Mouse (Mus musculus) heart, embryonic 13.5 days (tissue): ENCODE measurements around the gene Abcc3. TPM values are rescaled to one million over a fixed set of nuclear protein-coding genes. Genes with fewer than 3 reads are reported as not detected.

Source experiments
- ATAC-seq: fragments of 200-750 bp; cut with Nextera tagmentation; 2 replicates; pipeline ENCODE4 v1.8.0; 2017; ENCODE audit warnings: moderate TSS enrichment; ENCODE audit not compliant: insufficient number of reproducible peaks, low FRiP score, low TSS enrichment; ENCODE audit errors: extremely low read depth
- H3K27ac ChIP-seq: fragments of 300-500 bp; sonication (generic); replicated peaks from 2 replicates; pipeline ENCODE4 v1.5.1; 2015; ENCODE audit warnings: moderate library complexity, mild to moderate bottlenecking, inconsistent platforms
- H3K27me3 ChIP-seq: fragments of 300-500 bp; sonication (generic); replicated peaks from 2 replicates; pipeline ENCODE4 v1.6.1; 2015; ENCODE audit warnings: mild to moderate bottlenecking, inconsistent platforms
- H3K36me3 ChIP-seq: fragments of 300-500 bp; sonication (generic); 2 replicates; pipeline ENCODE4 v1.6.1; 2015; ENCODE audit warnings: mild to moderate bottlenecking, inconsistent platforms
- H3K4me1 ChIP-seq: fragments of 300-500 bp; sonication (generic); 2 replicates; pipeline ENCODE4 v1.6.1; 2015; ENCODE audit warnings: inconsistent platforms
- H3K4me2 ChIP-seq: fragments of 300-500 bp; sonication (generic); 2 replicates; pipeline ENCODE4 v1.6.1; 2015; ENCODE audit warnings: inconsistent platforms, mild to moderate bottlenecking, moderate library complexity
- H3K4me3 ChIP-seq: fragments of 300-500 bp; sonication (generic); 2 replicates; pipeline ENCODE4 v1.5.1; 2015; ENCODE audit warnings: moderate library complexity, mild to moderate bottlenecking, inconsistent platforms
- H3K9ac ChIP-seq: fragments of 300-500 bp; sonication (generic); 2 replicates; pipeline ENCODE4 v1.6.1; 2015; ENCODE audit warnings: inconsistent platforms, mild to moderate bottlenecking, moderate library complexity
- H3K9me3 ChIP-seq: fragments of 300-500 bp; sonication (generic); 2 replicates; pipeline ENCODE4 v1.6.1; 2016; ENCODE audit warnings: inconsistent platforms
- WGBS: fragments of 180-500 bp; shearing (Covaris S2); methylation state at CpG from one replicate; pipeline ENCODE4 v1.1.7; 2015; ENCODE audit warnings: mixed read lengths; 5-methylcytosine and 5-hydroxymethylcytosine counted together
- polyA plus RNA-seq: library from polyadenylated mRNA; unstranded; fragments of >200 nt; fragmentation: Nextera tagmentation; extraction: Ambion mirVana; gene quantifications from 2 replicates; pipeline ENCODE4 v1.2.1, GENCODE M21; 2015

The Abcc3 gene
- polyA plus RNA-seq, 1 experiment from 2014 or later = 1.6 TPM

GRCm38 (mm10) chr11:94379736-94380135, 13.1 kb downstream of the Abcc3 start:
- no peak overlapping the region for H3K4me3 ChIP-seq
- no peak overlapping the region for H3K4me2 ChIP-seq
- no peaks in the 10 kb centered on the region for H3K36me3 ChIP-seq
- no peak overlapping the region for H3K9ac ChIP-seq
- ATAC-seq = no peak
- no peaks in the 10 kb centered on the region for H3K4me1 ChIP-seq
- WGBS = 65% methylated on average over 8 of the region's 8 CpGs
- H3K9me3 ChIP-seq = no peaks in the 10 kb centered on the region
- H3K27ac ChIP-seq = no peak overlapping the region
- peaks cover 21% of the 10 kb centered on the region for H3K27me3 ChIP-seq

- Histone ChIP-seq H3K4me2 (no peak overlapping the region), H3K36me3 (no peaks in the 10 kb centered on the region), H3K9me3 (no peaks in the 10 kb centered on the region), H3K9ac (no peak overlapping the region), H3K27me3 (peaks cover 23% of the 10 kb centered on the region), H3K4me1 (no peaks in the 10 kb centered on the region), H3K27ac (no peak overlapping the region), H3K4me3 (no peak overlapping the region)
- no peak for ATAC-seq
- 52% methylated on average over 2 of the region's 2 CpGs for WGBS
Measured at GRCm38 (mm10) chr11:94379061-94379460, 13.7 kb downstream of the Abcc3 start.

DNA sequence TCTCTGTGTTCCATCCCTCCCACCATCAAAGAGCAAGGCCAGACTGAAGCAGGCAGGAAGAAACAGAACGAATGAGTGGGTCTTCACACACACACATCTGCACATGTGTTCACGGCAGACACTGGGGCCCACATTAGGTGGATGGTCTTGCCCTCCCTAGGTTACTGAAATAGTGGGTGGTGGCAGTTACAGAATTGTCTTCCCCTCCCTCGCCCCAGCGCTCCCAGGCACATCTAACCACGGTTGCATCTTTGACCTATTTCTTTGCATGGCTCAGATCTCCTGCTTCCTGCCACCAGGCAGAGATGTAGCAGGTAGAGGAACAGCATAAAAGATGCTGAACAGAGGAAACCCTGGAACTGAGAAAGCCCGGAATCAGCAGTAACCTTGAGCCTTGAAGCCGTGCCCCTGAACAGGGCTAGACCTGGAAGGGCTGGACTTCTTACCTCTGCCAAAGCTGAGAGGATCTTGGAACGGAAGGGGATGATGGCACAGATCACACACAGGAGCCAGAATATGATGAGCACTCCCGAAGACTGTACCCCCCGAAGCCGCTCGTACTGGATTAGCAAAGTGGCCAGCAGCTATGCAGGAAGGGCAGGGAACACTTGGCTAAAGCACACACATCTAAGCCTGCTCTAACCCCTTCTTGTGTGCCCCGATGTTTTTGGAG, 18.4 kb downstream of the Abcc3 start:
- no peaks in the 10 kb centered on the region for H3K36me3 ChIP-seq
- ATAC-seq = no peak
- no peak overlapping the region for H3K27ac ChIP-seq
- whole genome bisulfite sequencing = 80% methylated on average over 13 of the region's 13 CpGs
- H3K4me2 ChIP-seq = no peak overlapping the region
- peaks cover 7% of the 10 kb centered on the region for H3K4me1 ChIP-seq
- peaks cover 44% of the 10 kb centered on the region for H3K27me3 ChIP-seq
- no peak overlapping the region for H3K4me3 ChIP-seq
- no peaks in the 10 kb centered on the region for H3K9me3 ChIP-seq
- H3K9ac ChIP-seq = no peak overlapping the region

GRCm38 (mm10) chr11:94370809-94371208, 22.0 kb downstream of the Abcc3 start:
- H3K9me3 ChIP-seq = peaks cover 4% of the 10 kb centered on the region; the same call in 1 of the 2 replicates
- no peaks in the 10 kb centered on the region for H3K36me3 ChIP-seq
- no peak overlapping the region for H3K4me2 ChIP-seq
- no peak overlapping the region for H3K9ac ChIP-seq
- ATAC-seq = no peak
- H3K4me3 ChIP-seq = no peak overlapping the region
- 19% methylated on average over 5 of the region's 5 CpGs for WGBS
- peaks cover 44% of the 10 kb centered on the region for H3K27me3 ChIP-seq
- no peak overlapping the region for H3K27ac ChIP-seq
- H3K4me1 ChIP-seq = peaks cover 7% of the 10 kb centered on the region

DNA sequence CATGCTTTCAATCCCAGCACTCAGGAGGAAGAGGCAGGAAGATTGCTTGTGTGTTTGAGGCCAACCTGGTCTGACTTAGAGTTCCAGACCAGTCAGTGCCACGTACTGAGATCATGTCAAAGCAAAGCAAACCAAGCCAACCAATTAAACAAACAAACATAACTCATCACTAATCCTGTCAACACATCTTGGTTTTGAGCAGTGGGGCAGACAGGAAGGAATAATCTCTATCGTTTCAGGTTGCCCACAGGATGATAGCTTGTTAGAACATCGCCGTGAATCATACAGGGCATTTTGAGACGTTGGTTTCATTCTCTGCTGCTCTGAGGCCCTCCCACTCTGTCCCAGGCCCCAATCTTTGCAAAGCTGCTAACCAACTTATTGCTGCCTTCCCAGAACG, 22.8 kb downstream of the Abcc3 start:
- Histone ChIP-seq H3K27ac (no peak overlapping the region), H3K36me3 (no peaks in the 10 kb centered on the region), H3K27me3 (peaks cover 43% of the 10 kb centered on the region), H3K4me3 (no peak overlapping the region), H3K9me3 (peaks cover 4% of the 10 kb centered on the region; the same call in 1 of the 2 replicates), H3K9ac (no peak overlapping the region), H3K4me1 (peaks cover 7% of the 10 kb centered on the region), H3K4me2 (no peak overlapping the region)
- ATAC-seq = no peak
- WGBS = 64% methylated on average over 6 of the region's 6 CpGs

GRCm38 (mm10) chr11:94365340-94365739, 27.5 kb downstream of the Abcc3 start:
- ATAC-seq = no peak
- WGBS = 59% methylated on average over 3 of the region's 3 CpGs

DNA sequence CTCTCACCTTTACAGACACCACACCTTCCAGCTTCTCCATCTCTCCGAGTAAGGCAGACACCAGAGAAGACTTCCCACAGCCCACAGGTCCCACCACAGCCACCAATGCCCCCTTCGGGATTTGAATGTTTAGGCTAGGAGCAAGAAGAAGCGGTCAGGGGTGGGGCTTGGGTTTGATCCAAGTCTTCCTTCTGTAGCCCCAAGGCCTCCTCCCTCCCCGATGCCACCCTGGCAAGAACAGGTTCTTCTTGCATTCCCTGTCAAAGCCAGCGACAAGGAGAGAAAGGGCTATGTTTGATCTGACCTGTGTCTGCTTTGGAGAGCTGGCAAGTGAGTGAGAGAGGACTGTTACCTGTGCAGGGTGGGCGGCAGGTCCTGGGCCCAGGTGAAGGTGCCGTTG, 29.1 kb downstream of the Abcc3 start:
- Histone ChIP-seq H3K4me2 (no peak overlapping the region), H3K36me3 (no peaks in the 10 kb centered on the region), H3K9ac (no peak overlapping the region), H3K27ac (no peak overlapping the region), H3K27me3 (peaks cover 8% of the 10 kb centered on the region; the same call in 1 of the 2 replicates), H3K4me1 (0 out of 2 replicates have a peak, but pooled peaks cover 4% of the 10 kb centered on the region), H3K9me3 (peaks cover 4% of the 10 kb centered on the region; the same call in 1 of the 2 replicates), H3K4me3 (no peak overlapping the region)
- ATAC-seq = no peak
- 77% methylated on average over 7 of the region's 7 CpGs for WGBS

More at GRCm38 (mm10) chr11:94365340-94365739, 27.5 kb downstream of the Abcc3 start:
- Histone ChIP-seq H3K4me2 (no peak overlapping the region), H3K9ac (no peak overlapping the region), H3K27ac (no peak overlapping the region), H3K27me3 (peaks cover 10% of the 10 kb centered on the region; the same call in 1 of the 2 replicates), H3K4me1 (no peaks in the 10 kb centered on the region), H3K4me3 (no peak overlapping the region), H3K36me3 (no peaks in the 10 kb centered on the region), H3K9me3 (peaks cover 4% of the 10 kb centered on the region; the same call in 1 of the 2 replicates)

- Histone ChIP-seq H3K27me3 (peaks cover 12% of the 10 kb centered on the region; the same call in 1 of the 2 replicates), H3K4me2 (no peak overlapping the region), H3K27ac (no peak overlapping the region), H3K4me3 (no peak overlapping the region), H3K36me3 (no peaks in the 10 kb centered on the region), H3K4me1 (0 out of 2 replicates have a peak, but pooled peaks cover 4% of the 10 kb centered on the region), H3K9ac (no peak overlapping the region), H3K9me3 (peaks cover 4% of the 10 kb centered on the region; the same call in 1 of the 2 replicates)
- WGBS = 86% methylated on average over 5 of the region's 5 CpGs
- ATAC-seq = no peak
Measured at GRCm38 (mm10) chr11:94362101-94362500, 30.7 kb downstream of the Abcc3 start.

- H3K27me3 ChIP-seq = peaks cover 17% of the 10 kb centered on the region; the same call in 1 of the 2 replicates
- 86% methylated on average over 14 of the region's 14 CpGs for WGBS
- no peak for ATAC-seq
Measured at GRCm38 (mm10) chr11:94361166-94361870, 31.5 kb downstream of the Abcc3 start.

DNA sequence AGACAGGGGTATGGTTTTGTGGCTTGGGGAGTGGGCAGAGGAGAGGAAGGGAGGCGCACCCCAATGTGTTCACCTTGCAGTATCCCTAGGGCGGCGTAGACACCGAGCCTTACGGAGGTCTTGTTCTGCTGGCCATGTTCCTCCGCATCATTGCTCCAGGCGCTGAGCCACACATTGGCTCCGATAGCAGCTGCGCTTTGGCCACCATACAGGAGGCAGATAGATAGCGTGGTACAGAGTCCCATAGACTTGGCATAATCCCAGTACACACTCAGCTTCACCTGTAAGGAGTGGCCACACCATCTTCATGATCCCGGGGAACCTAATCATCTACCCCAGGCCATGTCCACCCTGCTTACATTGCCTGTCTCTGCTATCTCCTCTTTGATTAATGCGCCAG, 33.6 kb downstream of the Abcc3 start:
- H3K4me2 ChIP-seq = no peak overlapping the region
- no peaks in the 10 kb centered on the region for H3K9me3 ChIP-seq
- 92% methylated on average over 12 of the region's 12 CpGs for WGBS
- H3K4me3 ChIP-seq = no peak overlapping the region
- no peak overlapping the region for H3K9ac ChIP-seq
- 0 out of 2 replicates have a peak, but pooled peaks cover 4% of the 10 kb centered on the region for H3K4me1 ChIP-seq
- H3K36me3 ChIP-seq = no peaks in the 10 kb centered on the region
- no peak for ATAC-seq
- no peak overlapping the region for H3K27ac ChIP-seq
- peaks cover 28% of the 10 kb centered on the region for H3K27me3 ChIP-seq

More at GRCm38 (mm10) chr11:94361166-94361870, 31.5 kb downstream of the Abcc3 start:
- Histone ChIP-seq H3K27ac (no peak overlapping the region), H3K9ac (no peak overlapping the region), H3K36me3 (no peaks in the 10 kb centered on the region), H3K4me2 (no peak overlapping the region), H3K9me3 (peaks cover 4% of the 10 kb centered on the region; the same call in 1 of the 2 replicates), H3K4me3 (no peak overlapping the region), H3K4me1 (0 out of 2 replicates have a peak, but pooled peaks cover 4% of the 10 kb centered on the region)

DNA sequence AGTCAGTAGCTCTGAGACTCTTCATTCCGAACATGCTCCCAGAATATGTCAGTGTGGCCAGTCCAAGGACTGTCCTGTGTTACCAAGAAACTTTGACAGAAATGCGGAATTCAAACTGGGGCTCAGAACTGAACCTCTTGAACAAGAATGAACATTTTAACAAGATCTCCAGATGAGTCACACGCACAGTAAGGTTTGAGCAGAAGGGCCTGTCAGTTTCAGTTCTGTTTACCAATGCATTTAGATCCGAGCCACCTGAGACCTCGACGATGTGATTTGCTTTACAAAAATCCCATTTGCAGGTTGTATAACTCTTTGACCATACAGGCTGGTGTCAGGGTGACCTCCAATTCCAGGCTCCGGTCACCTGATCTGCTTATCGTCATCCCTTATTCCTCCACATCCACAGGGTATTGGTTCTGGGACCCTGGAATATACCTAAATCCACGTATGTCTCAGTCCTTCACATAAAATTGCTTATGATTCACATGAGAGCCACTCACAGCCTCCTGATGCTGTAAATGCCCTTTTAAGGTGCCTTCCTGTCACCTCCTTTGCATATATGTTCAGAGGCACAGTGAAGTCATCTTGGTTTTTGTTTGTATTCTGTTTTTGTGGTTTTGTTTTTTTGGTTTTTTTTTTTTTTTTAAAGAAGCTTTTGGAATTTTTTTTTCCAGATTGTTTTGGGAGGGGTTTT, 37.1 kb downstream of the Abcc3 start:
- Histone ChIP-seq H3K9me3 (no peaks in the 10 kb centered on the region), H3K4me2 (no peak overlapping the region), H3K4me3 (no peak overlapping the region), H3K9ac (no peak overlapping the region), H3K27me3 (peaks cover 44% of the 10 kb centered on the region), H3K4me1 (0 out of 2 replicates have a peak, but pooled peaks cover 7% of the 10 kb centered on the region), H3K36me3 (no peaks in the 10 kb centered on the region), H3K27ac (no peak overlapping the region)
- WGBS = 74% methylated on average over 9 of the region's 9 CpGs
- no peak for ATAC-seq
